Mouse (Mus musculus): ENCODE measurements around the gene Zfp385a.

DNA sequence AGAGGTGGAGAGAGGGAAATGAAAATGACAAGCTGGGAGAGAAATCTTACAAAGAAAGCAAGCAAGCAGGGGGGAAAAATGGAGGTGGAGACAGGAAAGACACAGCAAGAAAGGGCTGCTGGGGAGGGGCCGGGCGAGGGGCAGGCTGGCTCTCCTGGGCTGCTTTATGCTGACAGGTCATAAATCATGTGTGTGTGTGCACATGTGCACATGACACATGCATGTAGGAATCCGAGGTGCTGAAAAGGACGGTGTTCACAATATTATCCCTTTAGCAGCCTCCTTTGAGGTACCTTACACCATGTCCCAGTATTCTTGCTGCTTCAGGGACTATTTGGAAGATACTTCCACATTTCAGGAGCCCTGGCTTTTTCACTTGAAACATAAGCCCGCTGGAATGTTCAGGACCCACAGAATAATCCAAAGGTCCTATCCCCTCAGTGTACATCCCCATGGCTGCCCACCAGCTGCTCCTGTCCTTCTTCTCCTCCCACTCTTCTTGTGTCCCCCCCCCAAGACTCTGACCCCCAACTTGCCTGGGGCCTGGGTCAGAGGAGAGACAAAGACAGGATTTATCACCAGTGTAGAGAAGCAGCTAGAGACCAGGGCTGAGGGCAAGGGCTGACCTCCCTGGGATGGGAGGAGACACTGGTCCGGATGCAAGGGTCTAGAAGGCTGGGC lies 37.4 kb downstream of the Zfp385a start:
- TF ChIP-seq POLR2A (IDR thresholded peaks at IDR 0.05; ENCODE audit: low read depth, low read length): no peak
- no peak for TF ChIP-seq CTCF (IDR thresholded peaks at IDR 0.05; ENCODE audit: borderline replicate concordance, insufficient read depth, low read length)

Data from embryonic fibroblast, embryonic 13.5 days (primary cell).